Mouse (Mus musculus) left cerebral cortex, postnatal 36 days (tissue): Measurements from ENCODE around the gene Aunip. TPM values are rescaled to one million over a fixed set of nuclear protein-coding genes. Genes with fewer than 3 reads are reported as not detected.
"Not testable (repeated sequence)": the region's sequence is repeated elsewhere in the genome, so short reads cannot be mapped to it uniquely, and the experiment has no call there.

Experiments used
- DNase-seq, 2 experiments: peaks; one replicate each; pipeline ENCODE4 v3.0.0; 2021 to 2022; ENCODE audit warnings: low spot score in 2 of 2, mixed read lengths in 1 of 2
- intact Hi-C: fragments of 180-260 bp; cut with DNase I; formaldehyde crosslinking; loops from one replicate; pipeline ENCODE4 v1.15.1; 2025
- total RNA-seq, 2 experiments: library from RNA; stranded (reverse); gene quantifications; 2 replicates each; pipeline ENCODE4 v1.2.3; 2021

Gene Aunip
- total RNA-seq, 2 experiments from 2014 or later: 0.32 TPM; not detected in 1

GRCm38 (mm10) chr4:134483696-134484095 is 27.1 kb upstream of the Aunip start:
- DNase-seq: peak in 1 of 2 experiments; percentile 62
- intact Hi-C loops: no loop called here

- intact Hi-C loops: no loop called here
- no peak for DNase-seq
Observed at GRCm38 (mm10) chr4:134484231-134484630, 26.6 kb upstream of the Aunip start.

GRCm38 (mm10) chr4:134485151-134485900 is 25.5 kb upstream of the Aunip start:
- intact Hi-C loops: no loop called here
- no peak for DNase-seq

GRCm38 (mm10) chr4:134488211-134488610 is 22.6 kb upstream of the Aunip start:
- no peak for DNase-seq
- intact Hi-C loops: no loop called here

- no peak for DNase-seq
- intact Hi-C loops: no loop called here
Observed at GRCm38 (mm10) chr4:134489986-134490665, 20.7 kb upstream of the Aunip start.

- no peak for DNase-seq
- intact Hi-C loops: no loop called here
Observed at GRCm38 (mm10) chr4:134491716-134492115, 19.1 kb upstream of the Aunip start.

GRCm38 (mm10) chr4:134494161-134494560 is 16.6 kb upstream of the Aunip start:
- intact Hi-C loops, DNase-seq: not testable (repeated sequence)

- intact Hi-C loops: no loop called here
- no peak for DNase-seq
Observed at GRCm38 (mm10) chr4:134494780-134495545, 15.8 kb upstream of the Aunip start.

GRCm38 (mm10) chr4:134495546-134495923 is 15.3 kb upstream of the Aunip start:
- DNase-seq: no peak
- intact Hi-C loops: no loop called here

GRCm38 (mm10) chr4:134496595-134497210 is 14.1 kb upstream of the Aunip start, which contains the start of gene Paqr7:
Gene Paqr7, plus strand, starts transcription at chr4:134496697.
- peak; percentile 82 to 86 for DNase-seq
- intact Hi-C loops: no loop called here

GRCm38 (mm10) chr4:134497223-134497622 is 13.6 kb upstream of the Aunip start:
- intact Hi-C loops: no loop called here
- no peak for DNase-seq

GRCm38 (mm10) chr4:134497986-134498731 is 12.6 kb upstream of the Aunip start:
- peak in 1 of 2 experiments; percentile 40 for DNase-seq
- intact Hi-C loops: no loop called here

- intact Hi-C loops, DNase-seq: not testable (repeated sequence)
Observed at GRCm38 (mm10) chr4:134498983-134499382, 11.8 kb upstream of the Aunip start.

GRCm38 (mm10) chr4:134501095-134501494 is 9.7 kb upstream of the Aunip start:
- DNase-seq: no peak
- intact Hi-C loops: no loop called here

GRCm38 (mm10) chr4:134503686-134504357 is 7.0 kb upstream of the Aunip start:
- intact Hi-C loops: no loop called here
- DNase-seq: no peak

GRCm38 (mm10) chr4:134505303-134505789 is 5.5 kb upstream of the Aunip start:
- no peak for DNase-seq
- intact Hi-C loops: no loop called here

GRCm38 (mm10) chr4:134505966-134506594 is 4.7 kb upstream of the Aunip start:
- intact Hi-C loops: no loop called here
- DNase-seq: no peak

GRCm38 (mm10) chr4:134506713-134507112 is 4.1 kb upstream of the Aunip start:
- intact Hi-C loops: no loop called here
- DNase-seq: no peak
